Mouse (Mus musculus): Measurements from ENCODE around the gene A930018P22Rik. TPM values are rescaled to one million over a fixed set of nuclear protein-coding genes. Genes with fewer than 3 reads are reported as not detected.
"Not testable (repeated sequence)": the region's sequence is repeated elsewhere in the genome, so short reads cannot be mapped to it uniquely, and the experiment has no call there.

Gene A930018P22Rik
- total RNA-seq (2012; rRNA removed) = not detected in 2 replicates
- not detected in 2 replicates for total RNA-seq (2014; rRNA removed)
- not detected in 2 replicates for polyA plus RNA-seq (2012; ENCODE audit: insufficient read length, low read depth)

- Histone ChIP-seq H3K4me2 (ENCODE audit: insufficient read depth, low read depth, poor library complexity, severe bottlenecking) (peak within 1 kb of the TSS; percentile 82), H3K9me3 (replicated peaks; ENCODE audit: low read length) (peaks cover 4% of the 10 kb centered on the region), H3K79me2 (replicated peaks; ENCODE audit: control insufficient read depth, extremely low read depth, insufficient read depth, poor library complexity, severe bottlenecking) (no peaks in the 10 kb centered on the region), H3K36me3 (replicated peaks in 1 of 2; ENCODE audit: control insufficient read depth in 1 of 2, insufficient read depth in 1 of 2, low read length in 1 of 2) (no peaks in the 10 kb centered on the region), H3K4me3 (replicated peaks in 1 of 3; ENCODE audit: low read depth in 2 of 3, low read length in 2 of 3, poor library complexity in 1 of 3) (peak within 1 kb of the TSS; percentile 35 to 60 (median 57)), H3K9ac (ENCODE audit: insufficient read depth, low read depth) (no peak within 1 kb of the TSS; the same call in 1 of the 2 replicates), H3K4me1 (ENCODE audit: control insufficient read depth in 1 of 2, insufficient read depth in 2 of 2) (peaks cover 0 to 16% of the 10 kb centered on the region in 2 experiments; a peak in 2 of 4 replicates), H3K27me3 (replicated peaks) (peaks cover 47% of the 10 kb centered on the region), H3K27ac (ENCODE audit: insufficient read depth, low read depth) (no peak within 1 kb of the TSS)
- peak; percentile 75 for DNase-seq (ENCODE audit: extremely low read depth)
- in situ Hi-C loops (cut with MboI; ENCODE audit: low pct_ligation_motif_present, low pct_unique_long_range_greater_than_20kb, low sequenced_read_pairs) = loop anchor here (10.0 kb wide), 1 partner anchor 272 kb away; no protein-coding TSS in a partner anchor
- TF ChIP-seq JUN (IDR thresholded peaks at IDR 0.05; ENCODE audit: insufficient read depth, low read depth, low read length) = no peak
- peak; percentile 78 for TF ChIP-seq BHLHE40 (IDR thresholded peaks at IDR 0.05; ENCODE audit: low read depth, low read length)
- TF ChIP-seq GABPA (IDR thresholded peaks at IDR 0.05; ENCODE audit: insufficient replicate concordance, low read depth, low read length) = no peak
- no peak for TF ChIP-seq CTCF (conservative IDR thresholded peaks at IDR 0.05 in 1 of 2, IDR thresholded peaks at IDR 0.05 in 1 of 2; ENCODE audit: low read depth in 2 of 2, low read length in 2 of 2)
- TF ChIP-seq NRF1 (IDR thresholded peaks at IDR 0.05; ENCODE audit: low read depth, low read length) = no peak; the same call in 1 of the 2 replicates
- TF ChIP-seq MAZ (IDR thresholded peaks at IDR 0.05; ENCODE audit: low read depth, low read length) = peak; percentile 60; the same call in 1 of the 2 replicates
- no peak for TF ChIP-seq IRF4 (IDR thresholded peaks at IDR 0.05; ENCODE audit: low read depth, low read length)
- TF ChIP-seq NELFE (IDR thresholded peaks at IDR 0.05; ENCODE audit: low read depth, low read length) = no peak
- no peak for TF ChIP-seq POLR2AphosphoS2 (IDR thresholded peaks at IDR 0.05; ENCODE audit: low read depth, low read length)
- TF ChIP-seq MEF2A (IDR thresholded peaks at IDR 0.05; ENCODE audit: borderline replicate concordance, low read depth, low read length) = peak; percentile 82; the same call in 1 of the 2 replicates
- TF ChIP-seq HCFC1 (IDR thresholded peaks at IDR 0.05; ENCODE audit: low read depth, low read length) = no peak
- no peak for TF ChIP-seq SMC3 (IDR thresholded peaks at IDR 0.05; ENCODE audit: low read depth, low read length)
- TF ChIP-seq ZMIZ1 (IDR thresholded peaks at IDR 0.05; ENCODE audit: low read depth, low read length) = no peak
- no peak for TF ChIP-seq ZNF384 (IDR thresholded peaks at IDR 0.05; ENCODE audit: low read depth, low read length)
- TF ChIP-seq ZC3H11A (IDR thresholded peaks at IDR 0.05; ENCODE audit: low read depth, low read length) = no peak
- no peak for TF ChIP-seq SIN3A (IDR thresholded peaks at IDR 0.05; ENCODE audit: low read length)
- TF ChIP-seq CHD2 (IDR thresholded peaks at IDR 0.05; ENCODE audit: low read length) = no peak
- no peak for TF ChIP-seq ELF1 (IDR thresholded peaks at IDR 0.05; ENCODE audit: low read depth, low read length)
- dilution Hi-C loops (cut with MboI; ENCODE audit: extremely low pct_ligation_motif_present, extremely low pct_unique_long_range_greater_than_20kb, low sequenced_read_pairs) = no loop called here
Observed at GRCm38 (mm10) chr2:104122505-104123378, at the start of gene A930018P22Rik. Gene A930018P22Rik, plus strand, starts transcription at chr2:104122769.

- DNase-seq (ENCODE audit: extremely low read depth); H3K9ac ChIP-seq (ENCODE audit: insufficient read depth, low read depth); H3K9me3 ChIP-seq (replicated peaks; ENCODE audit: low read length); dilution Hi-C loops (cut with MboI; ENCODE audit: extremely low pct_ligation_motif_present, extremely low pct_unique_long_range_greater_than_20kb, low sequenced_read_pairs); H3K4me1 ChIP-seq (ENCODE audit: control insufficient read depth in 1 of 2, insufficient read depth in 2 of 2); H3K79me2 ChIP-seq (replicated peaks; ENCODE audit: control insufficient read depth, extremely low read depth, insufficient read depth, poor library complexity, severe bottlenecking); in situ Hi-C loops (cut with MboI; ENCODE audit: low pct_ligation_motif_present, low pct_unique_long_range_greater_than_20kb, low sequenced_read_pairs); H3K4me2 ChIP-seq (ENCODE audit: insufficient read depth, low read depth, poor library complexity, severe bottlenecking); H3K4me3 ChIP-seq (replicated peaks in 1 of 3; ENCODE audit: low read depth in 2 of 3, low read length in 2 of 3, poor library complexity in 1 of 3); H3K36me3 ChIP-seq (replicated peaks in 1 of 2; ENCODE audit: control insufficient read depth in 1 of 2, insufficient read depth in 1 of 2, low read length in 1 of 2); H3K27me3 ChIP-seq (replicated peaks); H3K27ac ChIP-seq (ENCODE audit: insufficient read depth, low read depth): not testable (repeated sequence)
Observed at GRCm38 (mm10) chr2:104078285-104078684, 44.3 kb upstream of the A930018P22Rik start.

GRCm38 (mm10) chr2:104081436-104082050 lies 41.0 kb upstream of the A930018P22Rik start:
- H3K4me1 ChIP-seq (ENCODE audit: control insufficient read depth in 1 of 2, insufficient read depth in 2 of 2); H3K27ac ChIP-seq (ENCODE audit: insufficient read depth, low read depth); H3K4me3 ChIP-seq (replicated peaks in 1 of 3; ENCODE audit: low read depth in 2 of 3, low read length in 2 of 3, poor library complexity in 1 of 3); H3K36me3 ChIP-seq (replicated peaks in 1 of 2; ENCODE audit: control insufficient read depth in 1 of 2, insufficient read depth in 1 of 2, low read length in 1 of 2); DNase-seq (ENCODE audit: extremely low read depth); H3K9me3 ChIP-seq (replicated peaks; ENCODE audit: low read length); H3K4me2 ChIP-seq (ENCODE audit: insufficient read depth, low read depth, poor library complexity, severe bottlenecking); H3K27me3 ChIP-seq (replicated peaks); H3K9ac ChIP-seq (ENCODE audit: insufficient read depth, low read depth); H3K79me2 ChIP-seq (replicated peaks; ENCODE audit: control insufficient read depth, extremely low read depth, insufficient read depth, poor library complexity, severe bottlenecking); in situ Hi-C loops (cut with MboI; ENCODE audit: low pct_ligation_motif_present, low pct_unique_long_range_greater_than_20kb, low sequenced_read_pairs); dilution Hi-C loops (cut with MboI; ENCODE audit: extremely low pct_ligation_motif_present, extremely low pct_unique_long_range_greater_than_20kb, low sequenced_read_pairs): not testable (repeated sequence)
